Mouse (Mus musculus) MEL (cell line): ENCODE data around the gene Slc9a5. TPM values are rescaled to one million over a fixed set of nuclear protein-coding genes. Genes with fewer than 3 reads are reported as not detected.

ENCODE experiments used
- DNase-seq: peaks from one replicate; pipeline ENCODE4 v3.0.0; 2011; ENCODE audit warnings: low read depth, low spot score
- H3K27ac ChIP-seq: 2 replicates; pipeline ENCODE4 v1.5.1; 2012; ENCODE audit warnings: low read depth, mild to moderate bottlenecking, control low read depth, low read length, moderate library complexity; ENCODE audit not compliant: control insufficient read depth
- H3K27me3 ChIP-seq, 2 experiments: fragments of 150-350 bp in 1 of 2; sonication (generic) in 1 of 2; 2 replicates each; pipeline ENCODE4 v1.6.1; 2012; ENCODE audit warnings: low read length in 2 of 2, mild to moderate bottlenecking in 2 of 2, improper control_type of control experiment in 1 of 2, moderate library complexity in 1 of 2; ENCODE audit not compliant: insufficient read depth in 2 of 2, control insufficient read depth in 1 of 2
- H3K36me3 ChIP-seq, 2 experiments: 2 replicates each; pipeline ENCODE4 v1.6.1; 2012 to 2014; ENCODE audit warnings: low read length in 2 of 2, improper control_type of control experiment in 1 of 2, inconsistent platforms in 1 of 2, mild to moderate bottlenecking in 1 of 2; ENCODE audit not compliant: insufficient read depth in 2 of 2, control insufficient read depth in 1 of 2
- H3K4me1 ChIP-seq, 2 experiments: fragments of 150-350 bp in 1 of 2; sonication (generic) in 1 of 2; 2 replicates each; pipeline ENCODE4 v1.6.1; 2012; ENCODE audit warnings: low read length in 2 of 2, improper control_type of control experiment in 1 of 2, mild to moderate bottlenecking in 1 of 2; ENCODE audit not compliant: insufficient read depth in 2 of 2, control insufficient read depth in 1 of 2
- H3K4me3 ChIP-seq, 2 experiments: fragments of 150-350 bp in 1 of 2; sonication (generic) in 1 of 2; 2 replicates each; pipeline ENCODE4 v1.5.1; 2012; ENCODE audit warnings: low read depth in 2 of 2, low read length in 2 of 2, mild to moderate bottlenecking in 2 of 2, moderate library complexity in 2 of 2, control low read depth in 1 of 2, improper control_type of control experiment in 1 of 2; ENCODE audit not compliant: control insufficient read depth in 1 of 2, insufficient read depth in 1 of 2
- H3K79me2 ChIP-seq: 2 replicates; pipeline ENCODE4 v1.6.1; 2012; ENCODE audit warnings: mild to moderate bottlenecking, low read length, moderate library complexity; ENCODE audit not compliant: control insufficient read depth, poor library complexity, insufficient read depth
- H3K9ac ChIP-seq: 2 replicates; pipeline ENCODE4 v1.6.1; 2012; ENCODE audit warnings: low read depth, mild to moderate bottlenecking, control low read depth, low read length, moderate library complexity; ENCODE audit not compliant: control insufficient read depth, poor library complexity, severe bottlenecking
- H3K9me3 ChIP-seq: fragments of 150-350 bp; sonication (generic); replicated peaks from 2 replicates; pipeline ENCODE4 v1.6.1; 2012; ENCODE audit warnings: mild to moderate bottlenecking, low read length, improper control_type of control experiment, moderate library complexity; ENCODE audit not compliant: insufficient read depth
- CHD2 ChIP-seq: IDR thresholded peaks from 2 replicates; pipeline ENCODE4 v1.6.1; 2011; ENCODE audit warnings: low read length, improper control_type of control experiment
- CTCF ChIP-seq, 3 experiments: IDR thresholded peaks in 2 of 3; conservative IDR thresholded peaks in 1 of 3; 2 replicates each; pipeline ENCODE4 v1.5.1; 2011 to 2012; ENCODE audit warnings: low read length in 3 of 3, low read depth in 2 of 3, mild to moderate bottlenecking in 2 of 3, improper control_type of control experiment in 1 of 3, inconsistent platforms in 1 of 3, mixed read lengths in 1 of 3, moderate library complexity in 1 of 3; ENCODE audit not compliant: control insufficient read depth in 1 of 3, insufficient read depth in 1 of 3, poor library complexity in 1 of 3, severe bottlenecking in 1 of 3
- GATA1 ChIP-seq: IDR thresholded peaks from 2 replicates; pipeline ENCODE4 v1.6.1; 2011; ENCODE audit warnings: low read depth, low read length, improper control_type of control experiment
- HCFC1 ChIP-seq: IDR thresholded peaks from 2 replicates; pipeline ENCODE4 v1.6.1; 2012; ENCODE audit warnings: low read depth, mild to moderate bottlenecking, inconsistent platforms, low read length, improper control_type of control experiment, moderate library complexity
- KAT2A ChIP-seq: conservative IDR thresholded peaks from 2 replicates; pipeline ENCODE4 v1.6.1; 2012; ENCODE audit warnings: low read depth, low read length, improper control_type of control experiment, inconsistent platforms
- MAZ ChIP-seq: IDR thresholded peaks from 2 replicates; pipeline ENCODE4 v1.6.1; 2012; ENCODE audit warnings: low read depth, mild to moderate bottlenecking, inconsistent platforms, low read length, improper control_type of control experiment
- MEF2A ChIP-seq: IDR thresholded peaks from 2 replicates; pipeline ENCODE4 v1.6.1; 2014; ENCODE audit warnings: low read depth, mild to moderate bottlenecking, inconsistent platforms, low read length, improper control_type of control experiment; ENCODE audit not compliant: poor library complexity, insufficient replicate concordance, severe bottlenecking; ENCODE audit errors: extremely low read depth
- MXI1 ChIP-seq: IDR thresholded peaks from 2 replicates; pipeline ENCODE4 v1.6.1; 2011; ENCODE audit warnings: mild to moderate bottlenecking, low read depth, low read length, improper control_type of control experiment
- MYB ChIP-seq: IDR thresholded peaks from 2 replicates; pipeline ENCODE4 v1.6.1; 2011; ENCODE audit warnings: mild to moderate bottlenecking, low read depth, low read length, improper control_type of control experiment
- NELFE ChIP-seq: IDR thresholded peaks from 2 replicates; pipeline ENCODE4 v1.6.1; 2011; ENCODE audit warnings: low read depth, low read length, improper control_type of control experiment
- POLR2A ChIP-seq, 2 experiments: IDR thresholded peaks; 2 replicates each; pipeline ENCODE4 v1.6.1; 2011 to 2012; ENCODE audit warnings: low read length in 2 of 2, mild to moderate bottlenecking in 2 of 2, control low read depth in 1 of 2, improper control_type of control experiment in 1 of 2, low read depth in 1 of 2, moderate library complexity in 1 of 2; ENCODE audit not compliant: control insufficient read depth in 1 of 2, insufficient read depth in 1 of 2, poor library complexity in 1 of 2
- POLR2AphosphoS2 ChIP-seq: IDR thresholded peaks from 2 replicates; pipeline ENCODE4 v1.6.1; 2011; ENCODE audit warnings: low read length, improper control_type of control experiment
- RAD21 ChIP-seq: IDR thresholded peaks from 2 replicates; pipeline ENCODE4 v1.6.1; 2011; ENCODE audit warnings: mild to moderate bottlenecking, low read depth, low read length, improper control_type of control experiment
- RCOR1 ChIP-seq: IDR thresholded peaks from 2 replicates; pipeline ENCODE4 v1.6.1; 2012; ENCODE audit warnings: low read depth, mild to moderate bottlenecking, inconsistent platforms, low read length, improper control_type of control experiment
- TAL1 ChIP-seq: IDR thresholded peaks from 2 replicates; pipeline ENCODE4 v1.6.1; 2012; ENCODE audit warnings: mild to moderate bottlenecking, inconsistent platforms, low read length, moderate library complexity, mixed read lengths
- USF1 ChIP-seq: IDR thresholded peaks from 2 replicates; pipeline ENCODE4 v1.6.1; 2014; ENCODE audit warnings: low read depth, mild to moderate bottlenecking, inconsistent platforms, low read length, improper control_type of control experiment, moderate library complexity
- USF2 ChIP-seq, 2 experiments: IDR thresholded peaks; 2 replicates each; pipeline ENCODE4 v1.6.1; 2011 to 2012; ENCODE audit warnings: improper control_type of control experiment in 2 of 2, low read length in 2 of 2, borderline replicate concordance in 1 of 2, inconsistent platforms in 1 of 2, low read depth in 1 of 2, mild to moderate bottlenecking in 1 of 2; ENCODE audit not compliant: insufficient read depth in 1 of 2
- ZC3H11A ChIP-seq: IDR thresholded peaks from 2 replicates; pipeline ENCODE4 v1.6.1; 2012; ENCODE audit warnings: low read depth, mild to moderate bottlenecking, inconsistent platforms, low read length, improper control_type of control experiment
- ZKSCAN1 ChIP-seq: IDR thresholded peaks from 2 replicates; pipeline ENCODE4 v1.6.1; 2012; ENCODE audit warnings: low read depth, mild to moderate bottlenecking, inconsistent platforms, low read length, improper control_type of control experiment, moderate library complexity
- ZMIZ1 ChIP-seq: IDR thresholded peaks from 2 replicates; pipeline ENCODE4 v1.6.1; 2012; ENCODE audit warnings: low read depth, mild to moderate bottlenecking, inconsistent platforms, low read length, improper control_type of control experiment, moderate library complexity
- polyA plus RNA-seq, 2 experiments: library from polyadenylated mRNA; stranded (reverse) in 1 of 2; unstranded in 1 of 2; fragments of >175 nt in 1 of 2; fragments of >200 nt in 1 of 2; gene quantifications; 2 replicates each; pipeline versions ENCODE4 v1.2.1 to v1.2.4; 2012; ENCODE audit warnings: low replicate concordance in 2 of 2, low read depth in 1 of 2; ENCODE audit not compliant: insufficient read length in 2 of 2, insufficient read depth in 1 of 2, missing spikeins in 1 of 2
- total RNA-seq: library from RNA; depleted of rRNA; stranded (reverse); fragments of 300-350 nt; gene quantifications from 2 replicates; pipeline ENCODE4 v1.2.3, GENCODE M21; 2012

Gene Slc9a5
- total and polyA plus RNA-seq, 3 experiments: 0.12 to 1.9 TPM; not detected in 1

- Histone ChIP-seq H3K9ac (no peak overlapping the region), H3K27ac (no peak overlapping the region), H3K9me3 (no peaks in the 10 kb centered on the region), H3K27me3 (peaks cover 16 to 30% of the 10 kb centered on the region in 2 experiments), H3K4me3 (no peak overlapping the region), H3K79me2 (no peaks in the 10 kb centered on the region), H3K4me1 (no peaks in the 10 kb centered on the region), H3K36me3 (no peaks in the 10 kb centered on the region)
- TF ChIP-seq GATA1: no peak
- no peak for DNase-seq
Observed at GRCm38 (mm10) chr8:105400016-105400415, 51.4 kb downstream of the Slc9a5 start.

GRCm38 (mm10) chr8:105403467-105403866 lies 54.8 kb downstream of the Slc9a5 start:
- no peak for TF ChIP-seq GATA1
- no peak for TF ChIP-seq CTCF (IDR thresholded peaks at IDR 0.05 in 2 of 3, conservative IDR thresholded peaks at IDR 0.05 in 1 of 3; ENCODE audit: control insufficient read depth in 1 of 3, insufficient read depth in 1 of 3, low read depth in 2 of 3, low read length in 3 of 3, poor library complexity in 1 of 3, severe bottlenecking in 1 of 3)
- no peak for TF ChIP-seq MYB
- no peak for TF ChIP-seq ZMIZ1
- TF ChIP-seq POLR2A (IDR thresholded peaks at IDR 0.05; ENCODE audit: control insufficient read depth in 1 of 2, insufficient read depth in 1 of 2, low read depth in 1 of 2, low read length in 2 of 2, poor library complexity in 1 of 2): no peak
- TF ChIP-seq KAT2A: no peak
- no peak for TF ChIP-seq MAZ
- TF ChIP-seq HCFC1: no peak
- no peak for TF ChIP-seq CHD2
- TF ChIP-seq POLR2AphosphoS2: no peak
- TF ChIP-seq MXI1: no peak
- no peak for TF ChIP-seq USF2 (IDR thresholded peaks at IDR 0.05; ENCODE audit: borderline replicate concordance in 1 of 2, insufficient read depth in 1 of 2, low read depth in 1 of 2, low read length in 2 of 2)
- TF ChIP-seq MEF2A: no peak
- no peak for TF ChIP-seq NELFE
- no peak for TF ChIP-seq RAD21
- TF ChIP-seq USF1: no peak
- TF ChIP-seq ZKSCAN1: no peak
- TF ChIP-seq RCOR1: no peak
- no peak for TF ChIP-seq TAL1
- no peak for TF ChIP-seq ZC3H11A
- no peak for DNase-seq
- no peaks in the 10 kb centered on the region for H3K9me3 ChIP-seq
- no peaks in the 10 kb centered on the region for H3K4me1 ChIP-seq
- H3K36me3 ChIP-seq: no peaks in the 10 kb centered on the region
- no peak overlapping the region for H3K9ac ChIP-seq
- no peaks in the 10 kb centered on the region for H3K79me2 ChIP-seq
- H3K27ac ChIP-seq: no peak overlapping the region
- H3K27me3 ChIP-seq: peaks cover 21 to 28% of the 10 kb centered on the region in 2 experiments
- H3K4me3 ChIP-seq: no peak overlapping the region
